Mouse (Mus musculus): ENCODE measurements around the gene Ldhc. TPM values are rescaled to one million over a fixed set of nuclear protein-coding genes. Genes with fewer than 3 reads are reported as not detected.

Ldhc gene
- polyA plus RNA-seq, 1 experiment from 2014 or later, result not detected

- Histone ChIP-seq H3K4me3 (peak overlapping the region; percentile 76), H3K4me1 (peaks cover 10% of the 10 kb centered on the region; the same call in 1 of the 2 replicates), H3K9me3 (no peaks in the 10 kb centered on the region), H3K27ac (peak overlapping the region; percentile 46), H3K4me2 (replicated peaks) (peak overlapping the region; percentile 94), H3K9ac (peak overlapping the region; percentile 85), H3K36me3 (peaks cover 21% of the 10 kb centered on the region), H3K27me3 (replicated peaks) (0 out of 2 replicates have a peak, but pooled peaks cover 3% of the 10 kb centered on the region)
- ATAC-seq (ENCODE audit: low FRiP score, low read depth), result peak; percentile 88
- under 1% methylated on average over 51 of the region's 51 CpGs for WGBS
Observed at GRCm38 (mm10) chr7:46845211-46845977, 15.6 kb upstream of the Ldhc start.

- Histone ChIP-seq H3K36me3 (peaks cover 22% of the 10 kb centered on the region), H3K27ac (peak overlapping the region; percentile 46), H3K9ac (peak overlapping the region; percentile 85), H3K4me3 (peak overlapping the region; percentile 76), H3K4me2 (replicated peaks) (peak overlapping the region; percentile 94), H3K27me3 (replicated peaks) (0 out of 2 replicates have a peak, but pooled peaks cover 3% of the 10 kb centered on the region), H3K4me1 (peaks cover 10% of the 10 kb centered on the region; the same call in 1 of the 2 replicates), H3K9me3 (no peaks in the 10 kb centered on the region)
- no peak; the same call in 1 of the 2 replicates for ATAC-seq (ENCODE audit: low FRiP score, low read depth)
- whole genome bisulfite sequencing, result under 1% methylated on average over 36 of the region's 36 CpGs
Observed at GRCm38 (mm10) chr7:46845978-46846485, 15.0 kb upstream of the Ldhc start.

- 1% methylated on average over 28 of the region's 28 CpGs for WGBS
Observed at GRCm38 (mm10) chr7:46846486-46847244, 14.3 kb upstream of the Ldhc start.

GRCm38 (mm10) chr7:46849287-46849686, 11.7 kb upstream of the Ldhc start:
- WGBS, result 73% methylated on average over 5 of the region's 5 CpGs
- Histone ChIP-seq H3K4me1 (peaks cover 10% of the 10 kb centered on the region; the same call in 1 of the 2 replicates), H3K36me3 (peaks cover 53% of the 10 kb centered on the region)

More at GRCm38 (mm10) chr7:46846486-46847244, 14.3 kb upstream of the Ldhc start:
- H3K9ac ChIP-seq, result peak overlapping the region; percentile 85
- H3K4me2 ChIP-seq (replicated peaks), result peak overlapping the region; percentile 94
- peaks cover 28% of the 10 kb centered on the region for H3K36me3 ChIP-seq
- H3K27me3 ChIP-seq (replicated peaks), result no peaks in the 10 kb centered on the region
- peaks cover 10% of the 10 kb centered on the region; the same call in 1 of the 2 replicates for H3K4me1 ChIP-seq
- H3K9me3 ChIP-seq, result no peaks in the 10 kb centered on the region
- no peak overlapping the region for H3K27ac ChIP-seq
- peak; percentile 39 for ATAC-seq (ENCODE audit: low FRiP score, low read depth)
- H3K4me3 ChIP-seq, result peak overlapping the region; percentile 76

GRCm38 (mm10) chr7:46851026-46851425, 10.0 kb upstream of the Ldhc start:
- no peak overlapping the region for H3K4me2 ChIP-seq (replicated peaks)
- peaks cover 8% of the 10 kb centered on the region; the same call in 1 of the 2 replicates for H3K4me1 ChIP-seq
- WGBS, result 52% methylated on average over 7 of the region's 7 CpGs
- H3K36me3 ChIP-seq, result peaks cover 71% of the 10 kb centered on the region
- H3K27me3 ChIP-seq (replicated peaks), result no peaks in the 10 kb centered on the region
- no peak for ATAC-seq (ENCODE audit: low FRiP score, low read depth)
- no peak overlapping the region for H3K27ac ChIP-seq
- no peak overlapping the region for H3K4me3 ChIP-seq
- H3K9ac ChIP-seq, result no peak overlapping the region
- H3K9me3 ChIP-seq, result no peaks in the 10 kb centered on the region

More at GRCm38 (mm10) chr7:46849287-46849686, 11.7 kb upstream of the Ldhc start:
- H3K4me2 ChIP-seq (replicated peaks), result no peak overlapping the region
- no peak for ATAC-seq (ENCODE audit: low FRiP score, low read depth)
- no peak overlapping the region for H3K27ac ChIP-seq
- H3K9ac ChIP-seq, result no peak overlapping the region
- no peaks in the 10 kb centered on the region for H3K9me3 ChIP-seq
- H3K27me3 ChIP-seq (replicated peaks), result no peaks in the 10 kb centered on the region
- no peak overlapping the region for H3K4me3 ChIP-seq

- peaks cover 75% of the 10 kb centered on the region for H3K36me3 ChIP-seq
- no peak overlapping the region for H3K4me3 ChIP-seq
- H3K9me3 ChIP-seq, result no peaks in the 10 kb centered on the region
- no peak overlapping the region for H3K4me2 ChIP-seq (replicated peaks)
- no peaks in the 10 kb centered on the region for H3K4me1 ChIP-seq
- WGBS, result 88% methylated on average over 1 of the region's 1 CpGs
- no peaks in the 10 kb centered on the region for H3K27me3 ChIP-seq (replicated peaks)
- no peak for ATAC-seq (ENCODE audit: low FRiP score, low read depth)
- H3K27ac ChIP-seq, result no peak overlapping the region
- no peak overlapping the region for H3K9ac ChIP-seq
Observed at GRCm38 (mm10) chr7:46852666-46853065, 8.3 kb upstream of the Ldhc start.

GRCm38 (mm10) chr7:46853365-46853764, 7.6 kb upstream of the Ldhc start:
- H3K9me3 ChIP-seq, result no peaks in the 10 kb centered on the region
- H3K4me1 ChIP-seq, result no peaks in the 10 kb centered on the region
- H3K4me2 ChIP-seq (replicated peaks), result no peak overlapping the region
- no peaks in the 10 kb centered on the region for H3K27me3 ChIP-seq (replicated peaks)
- no peak overlapping the region for H3K4me3 ChIP-seq
- 85% methylated on average over 9 of the region's 9 CpGs for WGBS
- ATAC-seq (ENCODE audit: low FRiP score, low read depth), result no peak
- H3K9ac ChIP-seq, result no peak overlapping the region
- H3K27ac ChIP-seq, result no peak overlapping the region
- peaks cover 72% of the 10 kb centered on the region for H3K36me3 ChIP-seq

GRCm38 (mm10) chr7:46855866-46856560, 5.0 kb upstream of the Ldhc start:
- Histone ChIP-seq H3K4me2 (replicated peaks) (no peak overlapping the region), H3K36me3 (peaks cover 53% of the 10 kb centered on the region)

GRCm38 (mm10) chr7:46857436-46857835, 3.6 kb upstream of the Ldhc start:
- no peaks in the 10 kb centered on the region for H3K27me3 ChIP-seq (replicated peaks)
- no peak overlapping the region for H3K4me3 ChIP-seq
- ATAC-seq (ENCODE audit: low FRiP score, low read depth), result no peak
- no peak overlapping the region for H3K9ac ChIP-seq
- peaks cover 39% of the 10 kb centered on the region for H3K36me3 ChIP-seq
- H3K9me3 ChIP-seq, result no peaks in the 10 kb centered on the region
- H3K27ac ChIP-seq, result no peak overlapping the region
- no peak overlapping the region for H3K4me2 ChIP-seq (replicated peaks)
- 77% methylated on average over 9 of the region's 9 CpGs for WGBS
- no peaks in the 10 kb centered on the region for H3K4me1 ChIP-seq

More at GRCm38 (mm10) chr7:46855866-46856560, 5.0 kb upstream of the Ldhc start:
- Histone ChIP-seq H3K27ac (no peak overlapping the region), H3K9me3 (no peaks in the 10 kb centered on the region), H3K4me3 (no peak overlapping the region), H3K4me1 (no peaks in the 10 kb centered on the region), H3K27me3 (replicated peaks) (no peaks in the 10 kb centered on the region), H3K9ac (no peak overlapping the region)
- 70% methylated on average over 7 of the region's 7 CpGs for WGBS
- ATAC-seq (ENCODE audit: low FRiP score, low read depth), result no peak

GRCm38 (mm10) chr7:46859031-46859430, 2.0 kb upstream of the Ldhc start:
- H3K27me3 ChIP-seq (replicated peaks), result no peaks in the 10 kb centered on the region
- no peak overlapping the region for H3K27ac ChIP-seq
- no peak for ATAC-seq (ENCODE audit: low FRiP score, low read depth)
- H3K36me3 ChIP-seq, result peaks cover 24% of the 10 kb centered on the region
- no peak overlapping the region for H3K4me2 ChIP-seq (replicated peaks)
- no peak overlapping the region for H3K9ac ChIP-seq
- no peak overlapping the region for H3K4me3 ChIP-seq
- H3K4me1 ChIP-seq, result no peaks in the 10 kb centered on the region
- 60% methylated on average over 6 of the region's 6 CpGs for WGBS
- H3K9me3 ChIP-seq, result no peaks in the 10 kb centered on the region

- H3K27me3 ChIP-seq (replicated peaks), result no peaks in the 10 kb centered on the region
- H3K4me3 ChIP-seq, result no peak overlapping the region
- ATAC-seq (ENCODE audit: low FRiP score, low read depth), result no peak
- H3K27ac ChIP-seq, result no peak overlapping the region
- no peak overlapping the region for H3K4me2 ChIP-seq (replicated peaks)
- WGBS, result 85% methylated on average over 4 of the region's 4 CpGs
- H3K4me1 ChIP-seq, result no peaks in the 10 kb centered on the region
- H3K36me3 ChIP-seq, result no peaks in the 10 kb centered on the region
- no peaks in the 10 kb centered on the region for H3K9me3 ChIP-seq
- no peak overlapping the region for H3K9ac ChIP-seq
Observed at GRCm38 (mm10) chr7:46871988-46872387, 11.0 kb downstream of the Ldhc start.

Data from neural tube, embryonic 12.5 days (tissue).